Mouse (Mus musculus) embryonic facial prominence, embryonic 13.5 days (tissue): ENCODE measurements around the gene Mylpf. TPM values are rescaled to one million over a fixed set of nuclear protein-coding genes. Genes with fewer than 3 reads are reported as not detected.
"Not testable (repeated sequence)": the region's sequence is repeated elsewhere in the genome, so short reads cannot be mapped to it uniquely, and the experiment has no call there.

ENCODE experiments used
- ATAC-seq: fragments of 200-750 bp; cut with Nextera tagmentation; 2 replicates; pipeline ENCODE4 v1.8.0; 2017; ENCODE audit warnings: low read depth; ENCODE audit not compliant: insufficient number of reproducible peaks, insufficient read depth, low FRiP score, low TSS enrichment
- H3K27ac ChIP-seq: fragments of 300-500 bp; sonication (generic); 2 replicates; pipeline ENCODE4 v1.5.1; 2015; ENCODE audit warnings: moderate library complexity, mild to moderate bottlenecking, inconsistent platforms
- H3K27me3 ChIP-seq: fragments of 300-500 bp; sonication (generic); 2 replicates; pipeline ENCODE4 v1.6.1; 2015; ENCODE audit warnings: mild to moderate bottlenecking, inconsistent platforms
- H3K36me3 ChIP-seq: fragments of 300-500 bp; sonication (generic); 2 replicates; pipeline ENCODE4 v1.6.1; 2015; ENCODE audit warnings: mild to moderate bottlenecking, inconsistent platforms
- H3K4me1 ChIP-seq: fragments of 300-500 bp; sonication (generic); 2 replicates; pipeline ENCODE4 v1.6.1; 2015; ENCODE audit warnings: inconsistent platforms
- H3K4me2 ChIP-seq: fragments of 300-500 bp; sonication (generic); 2 replicates; pipeline ENCODE4 v1.6.1; 2015; ENCODE audit warnings: moderate library complexity, mild to moderate bottlenecking, inconsistent platforms
- H3K4me3 ChIP-seq: fragments of 300-500 bp; sonication (generic); 2 replicates; pipeline ENCODE4 v1.5.1; 2015; ENCODE audit warnings: mild to moderate bottlenecking, inconsistent platforms
- H3K9ac ChIP-seq: fragments of 300-500 bp; sonication (generic); 2 replicates; pipeline ENCODE4 v1.6.1; 2015; ENCODE audit warnings: mild to moderate bottlenecking, inconsistent platforms
- H3K9me3 ChIP-seq: fragments of 300-500 bp; sonication (generic); 2 replicates; pipeline ENCODE4 v1.6.1; 2016; ENCODE audit warnings: inconsistent platforms
- WGBS: fragments of 180-500 bp; shearing (Covaris S2); methylation state at CpG from one replicate; pipeline ENCODE4 v1.1.7; 2015; ENCODE audit warnings: mixed read lengths; 5-methylcytosine and 5-hydroxymethylcytosine counted together
- polyA plus RNA-seq: library from polyadenylated mRNA; unstranded; fragments of >200 nt; fragmentation: Nextera tagmentation; extraction: Ambion mirVana; gene quantifications from 2 replicates; pipeline ENCODE4 v1.2.1, GENCODE M21; 2015

The Mylpf gene
- polyA plus RNA-seq, 1 experiment from 2014 or later, result 41.1 TPM

DNA sequence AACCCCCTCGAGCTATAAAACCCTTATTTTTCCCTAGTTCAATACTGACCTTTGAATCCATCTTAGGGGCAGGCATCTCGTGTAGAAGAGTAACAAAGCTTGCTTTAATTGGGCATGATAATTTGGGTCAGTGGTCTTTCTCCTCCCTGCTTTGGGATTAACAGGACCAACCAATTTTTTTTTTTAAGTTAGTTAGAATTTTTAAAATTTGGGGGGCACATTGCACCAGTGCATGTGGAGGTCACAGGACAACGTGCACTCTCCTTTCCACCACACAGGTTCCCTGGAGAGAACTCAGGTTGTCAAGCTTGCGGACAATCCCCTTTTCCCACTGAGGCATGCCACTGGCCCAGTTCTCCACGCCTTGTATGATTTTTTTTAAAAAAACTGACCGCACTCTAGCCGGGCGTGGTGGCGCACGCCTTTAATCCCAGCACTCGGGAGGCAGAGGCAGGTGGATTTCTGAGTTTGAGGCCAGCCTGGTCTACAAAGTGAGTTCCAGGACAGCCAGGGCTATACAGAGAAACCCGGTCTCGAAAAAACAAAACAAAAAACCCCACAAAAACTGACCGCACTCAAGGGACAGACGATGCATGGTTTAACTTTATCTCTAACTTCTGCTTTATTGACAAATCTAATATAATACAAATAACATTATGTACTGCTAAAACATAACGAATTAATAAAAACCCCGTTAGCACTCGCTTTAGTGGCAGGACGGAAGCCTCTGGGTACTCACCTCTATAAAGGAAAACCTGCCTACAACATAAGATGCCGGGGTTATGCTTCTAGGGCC, 23.3 kb downstream of the Mylpf start:
- Histone ChIP-seq H3K9me3 (no peaks in the 10 kb centered on the region), H3K9ac (peak overlapping the region; percentile 97), H3K4me3 (peak overlapping the region; percentile 97), H3K27me3 (no peaks in the 10 kb centered on the region), H3K4me1 (peaks cover 34% of the 10 kb centered on the region), H3K36me3 (peaks cover 48% of the 10 kb centered on the region), H3K4me2 (peak overlapping the region; percentile 79), H3K27ac (peak overlapping the region; percentile 99)
- 8% methylated on average over 20 of the region's 20 CpGs for WGBS
- no peak for ATAC-seq

DNA sequence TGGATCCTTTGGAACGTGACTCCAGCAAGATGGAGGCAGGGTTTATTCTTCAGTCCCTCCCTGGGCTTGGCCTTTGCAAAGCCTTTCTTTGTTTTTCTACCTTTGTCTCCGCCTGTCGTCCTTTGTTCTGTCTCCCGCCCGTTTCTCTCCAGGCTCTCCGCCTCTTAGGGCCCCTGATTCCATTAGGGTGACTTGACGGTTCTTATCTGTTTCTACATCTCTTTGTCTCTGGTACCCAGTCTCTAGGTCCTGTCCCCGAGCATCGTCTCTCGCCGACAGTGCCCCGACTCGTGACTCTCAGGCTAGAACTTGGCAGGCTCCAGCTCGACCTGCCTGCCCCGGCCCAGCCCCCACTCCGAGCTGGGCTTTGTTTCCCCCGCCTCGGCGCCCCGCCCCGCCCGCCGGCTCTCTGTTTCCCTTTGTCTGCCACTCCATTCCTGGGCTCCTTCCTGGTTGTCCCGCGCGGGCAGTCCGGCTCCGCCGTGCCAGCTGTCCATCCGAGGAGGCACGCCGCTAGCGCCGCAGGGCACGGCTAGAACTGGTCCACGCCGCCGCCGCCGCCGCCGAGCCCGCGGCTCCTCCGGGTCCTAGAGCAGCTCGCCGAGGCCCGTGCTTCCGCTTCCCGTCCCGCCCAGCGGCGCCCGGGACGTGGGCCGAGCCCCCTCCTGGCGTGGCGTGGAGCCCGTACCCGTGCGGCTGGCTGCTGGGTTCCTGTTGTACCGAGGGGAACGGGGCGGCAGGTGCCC, 24.1 kb downstream of the Mylpf start, which contains the start of the genes Zfp553 and Sept1:
TSS of gene Zfp553 (plus strand) at position 440 of the 746 bp plus-strand sequence.
TSS of gene Sept1 (minus strand) at position 509 of the 746 bp plus-strand sequence.
- peak within 1 kb of the TSS; percentile 79 for H3K4me2 ChIP-seq
- peak within 1 kb of the TSS; percentile 97 for H3K9ac ChIP-seq
- peak within 1 kb of the TSS; percentile 97 for H3K4me3 ChIP-seq
- under 1% methylated on average over 64 of the region's 64 CpGs for WGBS
- no peaks in the 10 kb centered on the region for H3K9me3 ChIP-seq
- peak; percentile 88 for ATAC-seq
- H3K36me3 ChIP-seq, result peaks cover 56% of the 10 kb centered on the region
- H3K27ac ChIP-seq, result peak within 1 kb of the TSS; percentile 99
- no peaks in the 10 kb centered on the region for H3K27me3 ChIP-seq
- H3K4me1 ChIP-seq, result peaks cover 34% of the 10 kb centered on the region

DNA sequence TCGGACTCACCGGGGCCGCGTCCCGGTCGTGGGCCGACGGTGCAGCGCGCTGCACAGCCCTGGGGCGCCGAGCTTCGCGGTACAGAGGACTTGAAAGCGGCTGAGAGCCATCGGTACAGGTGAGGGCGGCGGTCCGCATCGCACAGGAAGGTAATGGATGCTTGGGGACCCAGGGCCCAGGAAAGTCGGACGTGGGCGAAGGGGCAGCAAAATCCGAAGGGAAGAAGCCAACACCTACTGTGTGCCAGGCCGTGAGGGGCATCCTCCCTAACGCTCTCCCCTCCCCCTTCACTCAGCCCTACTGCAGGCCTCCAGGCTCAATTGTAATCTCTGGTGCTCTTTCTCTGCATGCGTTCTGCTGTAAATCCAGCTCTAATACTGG, 24.7 kb downstream of the Mylpf start:
- Histone ChIP-seq H3K4me3 (peak overlapping the region; percentile 97), H3K4me2 (peak overlapping the region; percentile 79), H3K27ac (peak overlapping the region; percentile 99), H3K36me3 (peaks cover 61% of the 10 kb centered on the region), H3K9ac (peak overlapping the region; percentile 97), H3K9me3 (no peaks in the 10 kb centered on the region), H3K27me3 (no peaks in the 10 kb centered on the region), H3K4me1 (peaks cover 34% of the 10 kb centered on the region)
- under 1% methylated on average over 27 of the region's 27 CpGs for WGBS
- peak; percentile 21; the same call in 1 of the 2 replicates for ATAC-seq

DNA sequence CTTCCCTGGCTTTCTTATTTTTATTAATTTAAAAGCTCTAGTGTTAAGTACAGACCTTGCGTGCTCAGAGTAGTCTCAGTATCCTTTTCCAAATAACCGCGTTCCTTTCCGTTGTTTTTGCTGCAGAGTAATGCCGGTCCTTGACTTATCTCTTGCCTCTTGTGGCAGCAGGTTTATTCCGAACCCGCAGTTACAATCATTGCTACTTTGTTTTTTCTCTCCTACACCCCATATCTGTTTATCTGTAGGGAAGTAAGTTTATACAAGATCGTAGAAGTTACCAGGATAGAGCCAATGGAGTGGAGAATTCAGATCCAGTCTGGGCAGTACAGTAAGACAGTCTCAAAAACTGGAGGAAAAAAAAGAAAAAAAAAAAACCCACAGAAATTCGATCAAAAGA, 25.1 kb downstream of the Mylpf start:
- H3K36me3 ChIP-seq, result peaks cover 65% of the 10 kb centered on the region
- peaks cover 34% of the 10 kb centered on the region for H3K4me1 ChIP-seq
- no peak for ATAC-seq
- peak overlapping the region; percentile 97 for H3K4me3 ChIP-seq
- H3K9me3 ChIP-seq, result no peaks in the 10 kb centered on the region
- no peaks in the 10 kb centered on the region for H3K27me3 ChIP-seq
- H3K9ac ChIP-seq, result peak overlapping the region; percentile 97
- peak overlapping the region; percentile 79 for H3K4me2 ChIP-seq
- H3K27ac ChIP-seq, result peak overlapping the region; percentile 99
- WGBS, result 6% methylated on average over 9 of the region's 9 CpGs

DNA sequence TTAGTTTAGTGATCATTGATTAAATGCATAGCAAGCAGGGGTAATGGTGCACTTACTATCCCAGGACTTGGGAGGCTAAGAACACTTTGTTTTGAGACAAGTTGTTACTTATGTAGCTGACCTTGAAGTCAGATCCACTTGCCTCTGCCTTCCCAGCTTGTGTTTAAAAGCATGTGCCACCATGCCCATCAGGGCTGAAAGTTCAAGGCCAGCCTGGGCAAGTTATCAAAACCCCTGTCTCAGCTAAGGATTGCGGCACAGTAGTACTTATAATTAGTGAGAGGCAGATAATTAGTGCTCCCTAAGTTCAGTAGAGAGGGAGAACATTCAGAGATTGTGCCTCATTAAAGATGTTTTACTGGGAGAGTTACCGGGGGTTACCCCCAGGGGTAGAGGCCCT, 26.1 kb downstream of the Mylpf start:
- H3K9me3 ChIP-seq, result no peaks in the 10 kb centered on the region
- H3K27me3 ChIP-seq, result no peaks in the 10 kb centered on the region
- no peak overlapping the region for H3K27ac ChIP-seq
- no peak overlapping the region for H3K9ac ChIP-seq
- H3K4me1 ChIP-seq, result peaks cover 34% of the 10 kb centered on the region
- H3K4me2 ChIP-seq, result peak overlapping the region; percentile 79; the same call in 1 of the 2 replicates
- ATAC-seq, result no peak
- H3K36me3 ChIP-seq, result peaks cover 61% of the 10 kb centered on the region
- H3K4me3 ChIP-seq, result 0 out of 2 replicates have a peak overlapping the region, but pooled peaks have one; percentile 97
- 88% methylated on average over 2 of the region's 2 CpGs for WGBS

DNA sequence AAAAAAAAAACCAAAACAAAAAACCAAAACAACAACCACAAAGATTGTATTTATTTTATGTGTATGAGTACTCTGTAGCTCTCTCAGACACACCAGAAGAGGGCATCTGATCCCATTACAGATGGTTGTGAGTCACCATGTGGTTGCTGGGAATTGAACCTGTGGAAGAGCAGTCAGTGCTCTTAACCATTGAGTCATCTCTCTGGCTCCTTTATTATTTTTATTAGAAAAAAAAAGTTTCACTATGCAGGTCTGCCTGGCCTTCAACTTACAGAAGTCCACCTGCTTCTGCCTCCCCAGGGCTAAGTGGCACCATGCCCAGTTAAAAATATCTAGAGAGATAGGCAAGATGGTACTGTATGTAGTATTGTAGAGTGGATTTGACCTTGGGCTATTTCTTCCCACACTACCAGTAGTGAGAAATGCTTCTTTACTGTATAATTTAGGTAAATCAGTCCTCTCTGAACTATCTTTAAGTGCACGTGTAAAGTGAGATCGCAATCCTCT, 34.7 kb downstream of the Mylpf start:
- no peak for ATAC-seq
- Histone ChIP-seq H3K4me1 (peaks cover 29% of the 10 kb centered on the region), H3K27me3 (no peaks in the 10 kb centered on the region), H3K4me2 (peak overlapping the region; percentile 77), H3K9me3 (no peaks in the 10 kb centered on the region), H3K27ac (peak overlapping the region; percentile 96), H3K9ac (peak overlapping the region; percentile 95), H3K36me3 (peaks cover 35% of the 10 kb centered on the region), H3K4me3 (peak overlapping the region; percentile 86)
- 28% methylated on average over 2 of the region's 2 CpGs for WGBS

DNA sequence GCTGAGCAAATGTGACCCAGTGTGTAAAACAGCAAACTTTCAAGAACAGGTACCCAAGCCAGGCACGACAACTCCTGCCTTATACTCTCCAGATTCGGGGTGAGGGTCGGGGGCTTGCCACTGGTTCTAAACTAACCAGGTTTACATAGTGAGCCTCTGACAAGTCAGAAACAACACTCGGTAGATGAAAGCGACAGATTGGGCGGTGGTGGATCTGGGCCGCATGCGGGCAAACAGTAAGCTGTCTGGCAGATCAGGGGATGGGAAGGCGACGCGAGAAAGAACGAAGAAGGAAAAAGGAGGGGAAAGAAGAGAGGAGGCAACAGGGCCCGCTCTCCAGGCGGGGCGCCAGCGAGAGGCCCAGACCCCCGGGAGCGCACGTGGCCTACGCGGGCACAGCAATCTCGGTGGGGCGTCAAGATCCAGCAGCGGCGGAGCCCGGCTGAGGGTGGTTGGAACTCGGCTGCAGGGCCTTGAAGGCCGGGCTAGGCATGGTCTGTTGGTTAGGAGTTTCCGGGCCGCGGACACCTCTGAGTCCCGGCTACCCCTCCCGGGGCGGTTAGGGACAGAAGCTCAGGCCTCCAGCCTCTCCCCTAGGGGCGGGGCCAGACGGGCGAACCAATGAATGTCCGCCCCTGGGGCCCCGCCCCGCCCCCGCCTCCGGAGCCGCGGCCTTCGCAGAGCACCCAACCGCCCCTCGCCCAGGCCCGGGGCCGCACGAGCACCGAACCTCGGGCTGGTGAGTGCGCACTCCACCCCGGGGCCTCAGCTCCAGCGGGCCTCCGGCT, 35.4 kb downstream of the Mylpf start, which contains the start of gene Zfp771:
TSS of gene Zfp771 (plus strand) at position 405 of the 788 bp plus-strand sequence.
- peak within 1 kb of the TSS; percentile 77 for H3K4me2 ChIP-seq
- peak within 1 kb of the TSS; percentile 86 for H3K4me3 ChIP-seq
- no peaks in the 10 kb centered on the region for H3K9me3 ChIP-seq
- peak within 1 kb of the TSS; percentile 95 for H3K9ac ChIP-seq
- peak; percentile 92 for ATAC-seq
- H3K36me3 ChIP-seq, result peaks cover 31% of the 10 kb centered on the region
- H3K4me1 ChIP-seq, result peaks cover 29% of the 10 kb centered on the region
- peak within 1 kb of the TSS; percentile 96 for H3K27ac ChIP-seq
- 1% methylated on average over 55 of the region's 56 CpGs for WGBS
- H3K27me3 ChIP-seq, result no peaks in the 10 kb centered on the region

DNA sequence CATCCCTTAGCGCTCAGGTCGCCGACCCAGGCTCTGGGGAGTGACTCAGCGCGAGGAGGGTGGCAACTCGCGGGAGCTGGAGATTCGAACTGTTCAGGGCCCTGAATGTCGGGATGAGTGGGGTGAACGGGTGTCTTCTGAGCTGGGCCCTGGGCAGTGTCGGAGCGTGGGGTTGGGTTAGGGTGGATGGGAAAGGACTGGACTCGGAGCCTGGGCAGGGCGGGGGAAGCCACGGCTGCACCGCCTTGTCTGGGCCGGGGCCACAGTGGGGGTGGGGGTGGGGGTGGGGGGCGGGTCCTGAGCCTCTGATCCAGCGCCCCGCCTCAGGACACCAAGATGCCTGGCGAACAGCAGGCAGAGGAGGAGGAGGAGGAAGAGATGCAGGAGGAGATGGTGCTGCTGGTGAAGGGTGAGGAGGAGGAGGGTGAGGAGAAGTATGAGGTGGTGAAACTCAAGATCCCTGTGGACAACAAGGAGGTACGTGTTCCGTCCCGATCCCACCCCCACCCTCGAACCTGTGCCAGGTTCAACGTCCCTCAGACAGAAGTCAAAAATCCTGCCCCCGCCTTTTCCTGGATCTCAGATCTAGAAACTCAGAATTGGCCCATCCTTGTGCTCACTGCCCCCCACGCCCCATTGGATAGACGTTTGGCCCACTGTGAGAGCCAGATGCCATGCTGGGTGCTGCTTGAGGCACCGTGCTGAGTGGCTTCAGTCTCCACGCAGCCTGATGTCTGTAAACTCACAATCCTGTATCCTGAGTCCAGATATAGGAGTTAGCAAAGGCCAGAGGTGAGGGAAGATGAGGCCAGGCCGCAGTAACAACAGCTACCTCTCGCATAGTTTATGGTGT, 36.2 kb downstream of the Mylpf start:
- H3K9ac ChIP-seq, result peak overlapping the region; percentile 95
- H3K4me3 ChIP-seq, result peak overlapping the region; percentile 86
- H3K9me3 ChIP-seq, result no peaks in the 10 kb centered on the region
- H3K27ac ChIP-seq, result peak overlapping the region; percentile 96
- peak overlapping the region; percentile 77 for H3K4me2 ChIP-seq
- H3K27me3 ChIP-seq, result no peaks in the 10 kb centered on the region
- peaks cover 29% of the 10 kb centered on the region for H3K4me1 ChIP-seq
- peaks cover 36% of the 10 kb centered on the region for H3K36me3 ChIP-seq
- WGBS, result 10% methylated on average over 32 of the region's 33 CpGs
- ATAC-seq, result peak; percentile 82

DNA sequence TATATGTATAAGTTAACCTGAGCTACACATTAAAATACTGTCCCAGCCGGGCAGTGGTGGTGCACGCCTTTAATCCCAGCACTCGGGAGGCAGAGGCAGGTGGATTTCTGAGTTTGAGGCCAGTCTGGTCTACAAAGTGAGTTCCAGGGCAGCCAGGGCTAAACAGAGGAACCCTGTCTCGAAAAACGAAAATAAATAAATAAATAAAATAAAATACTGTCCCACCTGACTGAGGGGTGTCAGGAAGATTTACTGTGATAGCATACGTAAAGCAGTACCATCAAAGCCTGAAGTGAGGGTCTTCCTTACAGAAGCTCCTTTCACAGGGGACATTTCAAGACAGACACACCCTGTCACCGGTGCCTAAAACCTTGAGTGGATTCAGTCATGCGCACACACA, 41.8 kb downstream of the Mylpf start:
- WGBS, result 90% methylated on average over 8 of the region's 8 CpGs

DNA sequence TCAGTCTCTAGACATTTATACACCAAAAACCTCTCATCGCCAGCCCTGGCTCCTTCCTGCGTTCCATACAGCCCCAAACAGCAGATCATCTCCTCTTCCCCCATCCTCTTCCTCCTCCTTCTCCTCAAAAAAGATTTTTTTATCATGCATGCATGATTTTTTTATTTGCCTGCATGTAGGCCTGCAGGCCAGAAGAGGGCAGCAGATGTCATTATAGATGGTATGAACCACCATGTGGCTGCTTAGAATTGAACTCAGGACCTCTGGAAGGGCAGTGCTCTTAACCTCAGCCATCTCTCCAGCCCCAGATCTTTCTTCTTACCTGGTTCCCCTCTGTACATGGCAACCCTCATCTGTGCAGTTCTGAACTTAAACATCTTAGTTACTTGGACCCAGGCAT, 43.7 kb downstream of the Mylpf start:
- Histone ChIP-seq H3K27ac (no peak overlapping the region), H3K36me3 (peaks cover 57% of the 10 kb centered on the region), H3K9ac (no peak overlapping the region), H3K4me2 (no peak overlapping the region), H3K4me3 (no peak overlapping the region), H3K27me3 (no peaks in the 10 kb centered on the region), H3K9me3 (no peaks in the 10 kb centered on the region), H3K4me1 (peaks cover 13% of the 10 kb centered on the region)
- no peak for ATAC-seq
- WGBS, result 86% methylated on average over 2 of the region's 2 CpGs

More for the DNA sequence above, 41.8 kb downstream of the Mylpf start:
- H3K27ac ChIP-seq, H3K4me2 ChIP-seq, H3K9me3 ChIP-seq, H3K4me3 ChIP-seq, H3K9ac ChIP-seq, ATAC-seq, H3K27me3 ChIP-seq: not testable (repeated sequence)
- H3K36me3 ChIP-seq, result peaks cover 58% of the 10 kb centered on the region
- peaks cover 31% of the 10 kb centered on the region for H3K4me1 ChIP-seq
